Mouse (Mus musculus) right cerebral cortex, postnatal 25 days (tissue): ENCODE results near the gene Frmpd4.

Experiments
- DNase-seq: peaks from one replicate; pipeline ENCODE4 v3.0.0; 2022

The Frmpd4 gene

GRCm38 (mm10) chrX:167522528-167522927 lies 1054.5 kb downstream of the Frmpd4 start:
- DNase-seq = no peak

- DNase-seq = no peak
Measured at GRCm38 (mm10) chrX:167518440-167518839, 1058.6 kb downstream of the Frmpd4 start.

- peak; percentile 33 for DNase-seq
Measured at GRCm38 (mm10) chrX:167497780-167498179, 1079.3 kb downstream of the Frmpd4 start.

GRCm38 (mm10) chrX:167492265-167492664 lies 1084.8 kb downstream of the Frmpd4 start:
- DNase-seq = no peak

GRCm38 (mm10) chrX:167491589-167492207 lies 1085.3 kb downstream of the Frmpd4 start:
- no peak for DNase-seq

GRCm38 (mm10) chrX:167483409-167484177 lies 1093.4 kb downstream of the Frmpd4 start:
- no peak for DNase-seq

- no peak for DNase-seq
Measured at GRCm38 (mm10) chrX:167477636-167478035, 1099.4 kb downstream of the Frmpd4 start.

GRCm38 (mm10) chrX:167434883-167435282 lies 1142.1 kb downstream of the Frmpd4 start:
- no peak for DNase-seq

- DNase-seq = no peak
Measured at GRCm38 (mm10) chrX:167433950-167434349, 1143.1 kb downstream of the Frmpd4 start.
